In genomic region chr16:16213079-16213760, GRCm38 (mm10) we compare ENCODE assay signal across 8 mouse cellular contexts. TPM values are rescaled to one million over a fixed set of nuclear protein-coding genes. Genes with fewer than 3 reads are reported as not detected.
DNase-seq lines count a peak whose midpoint lies in the region; ATAC-seq and TF ChIP-seq lines count a peak whose summit lies in the region.

Gene Pkp2, plus strand, starts transcription at chr16:16213318.

- peaks cover 50% of the 10 kb centered on the region for H3K4me1 ChIP-seq in G1E (ENCODE audit: insufficient read depth, low read depth, low read length)
- no peaks in the 10 kb centered on the region for H3K4me1 ChIP-seq in brown adipose tissue, adult 24 weeks (ENCODE audit: control insufficient read depth, insufficient read depth, insufficient read length, low read length)
- no peaks in the 10 kb centered on the region for H3K4me1 ChIP-seq in forebrain, embryonic 11.5 days (replicated peaks; ENCODE audit: control insufficient read depth, insufficient read depth, low read length)
- H3K4me1 ChIP-seq in lung, adult 2 months (ENCODE audit: control insufficient read depth, insufficient read depth, low read length) = peaks cover 4% of the 10 kb centered on the region; the same call in 1 of the 2 replicates
- H3K4me1 ChIP-seq in olfactory bulb, adult 2 months (ENCODE audit: control insufficient read depth, insufficient read depth, low read length) = peaks cover 7% of the 10 kb centered on the region

- under 1% methylated on average over 47 of the region's 59 CpGs for WGBS in forebrain, embryonic 11.5 days
- WGBS in lung, adult 2 months = 1% methylated on average over 59 of the region's 59 CpGs
- WGBS in olfactory bulb, adult 2 months = under 1% methylated on average over 52 of the region's 59 CpGs

- peaks cover 9% of the 10 kb centered on the region for H3K36me3 ChIP-seq in G1E (replicated peaks)
- H3K36me3 ChIP-seq in forebrain, embryonic 11.5 days (ENCODE audit: control insufficient read depth, insufficient read depth, low read length) = no peaks in the 10 kb centered on the region

- peak within 1 kb of the TSS; percentile 97 for H3K4me3 ChIP-seq in G1E (ENCODE audit: low read depth, low read length)
- peak within 1 kb of the TSS; percentile 74 for H3K4me3 ChIP-seq in brown adipose tissue, adult 24 weeks (ENCODE audit: insufficient read depth, low read depth, low read length)
- peak within 1 kb of the TSS; percentile 63 for H3K4me3 ChIP-seq in forebrain, embryonic 11.5 days (ENCODE audit: low read depth, low read length)
- peak within 1 kb of the TSS; percentile 37 for H3K4me3 ChIP-seq in lung, adult 2 months (replicated peaks; ENCODE audit: extremely low read depth, low read depth, low read length)
- H3K4me3 ChIP-seq in olfactory bulb, adult 2 months (ENCODE audit: insufficient read depth, low read depth, low read length) = peak within 1 kb of the TSS; percentile 80

- TF ChIP-seq POLR2A in lung, adult 2 months (IDR thresholded peaks at IDR 0.05; ENCODE audit: borderline replicate concordance, extremely low read depth, low read depth, low read length) = peak; percentile 48; the same call in 1 of the 2 replicates
- TF ChIP-seq POLR2A in olfactory bulb, adult 2 months (IDR thresholded peaks at IDR 0.05; ENCODE audit: insufficient read depth, low read depth, low read length) = no peak

- H3K27ac ChIP-seq in brown adipose tissue, adult 24 weeks (replicated peaks; ENCODE audit: low read depth, low read length) = 0 out of 2 replicates have a peak within 1 kb of the TSS, but pooled peaks have one; percentile 23
- no peak within 1 kb of the TSS for H3K27ac ChIP-seq in forebrain, embryonic 11.5 days (ENCODE audit: low read depth, low read length)
- H3K27ac ChIP-seq in olfactory bulb, adult 2 months (ENCODE audit: insufficient read depth, low read depth, low read length) = no peak within 1 kb of the TSS

- H3K9me3 ChIP-seq in G1E (replicated peaks) = no peaks in the 10 kb centered on the region
- no peaks in the 10 kb centered on the region for H3K9me3 ChIP-seq in forebrain, embryonic 11.5 days (ENCODE audit: control insufficient read depth, low read length)

- H3K4me2 ChIP-seq in forebrain, embryonic 11.5 days (ENCODE audit: low read depth, low read length, severe bottlenecking) = peak within 1 kb of the TSS; percentile 99

- H3K27me3 ChIP-seq in G1E (ENCODE audit: insufficient read depth, low read length) = no peaks in the 10 kb centered on the region; the same call in 1 of the 2 replicates
- H3K27me3 ChIP-seq in forebrain, embryonic 11.5 days (ENCODE audit: control insufficient read depth, insufficient read depth, low read length) = peaks cover 13% of the 10 kb centered on the region

- peak within 1 kb of the TSS; percentile 43; the same call in 1 of the 2 replicates for H3K9ac ChIP-seq in forebrain, embryonic 11.5 days (ENCODE audit: low read length)

- peak; percentile 87 for ATAC-seq in G1E (ENCODE audit: extremely low read depth, insufficient number of reproducible peaks, low FRiP score, poor library complexity, severe bottlenecking)
- ATAC-seq in forebrain, embryonic 11.5 days (replicated peaks; ENCODE audit: low FRiP score) = peak; percentile 98

- TF ChIP-seq CTCF in G1E (IDR thresholded peaks at IDR 0.05; ENCODE audit: low read depth, low read length) = no peak
- TF ChIP-seq CTCF in lung, adult 2 months (IDR thresholded peaks at IDR 0.05; ENCODE audit: insufficient read depth, low read length) = no peak
- no peak for TF ChIP-seq CTCF in olfactory bulb, adult 2 months (IDR thresholded peaks at IDR 0.05; ENCODE audit: insufficient read depth, low read depth, low read length)

- intact Hi-C loops in heart, postnatal 10 days (cut with DNase I) = no loop called here

- DNase-seq in G1E (ENCODE audit: low spot score) = peak; percentile 82
- DNase-seq in forebrain, embryonic 11.5 days (ENCODE audit: low spot score) = peak; percentile 92
- peak; percentile 77 to 81 for DNase-seq in heart, postnatal 10 days
- peak; percentile 90 to 91 for DNase-seq in kidney, postnatal 36 days
- peak; percentile 76 for DNase-seq in lung, adult 2 months
- DNase-seq in thymus, postnatal 4 days = peak; percentile 67

RNA-seq across cellular contexts. Expression of gene Pkp2, which starts in this region (rescaled TPM):
- total RNA-seq in G1E (2014; fragmentation: Nextera tagmentation) (15.4 and 19.6 TPM in 2 replicates), G1E (2017) (19.5 and 19.8 TPM in 2 replicates)
- 12.1 and 16.8 TPM in 2 replicates for polyA plus RNA-seq in G1E (2012)
- polyA plus RNA-seq in brown adipose tissue, adult 24 weeks (2012; ENCODE audit: insufficient read depth, insufficient read length, missing spikeins) = 10.1 and 15.1 TPM in 2 replicates
- polyA plus RNA-seq in forebrain, embryonic 11.5 days (2014; fragmentation: Nextera tagmentation; extraction: Ambion mirVana) = 4.0 and 4.4 TPM in 2 replicates
- 100 to 1,000 TPM; 118 to 162 TPM for total RNA-seq in heart, postnatal 10 days (2021)
- polyA plus RNA-seq in lung, adult 2 months (2012; rRNA removed) = 24.9 and 30.3 TPM in 2 replicates
- not detected in 2 replicates for polyA plus RNA-seq in olfactory bulb, adult 2 months (2012; ENCODE audit: insufficient read depth, insufficient read length, low replicate concordance, missing spikeins)

Comparison
In these comparisons a context has a peak if more than half of its experiments do, and no peak if none do; other contexts are left out.
1. RNA of gene Pkp2 (total RNA-seq): 118 to 162 TPM in heart, postnatal 10 days; 15.4 to 19.8 TPM in G1E; every median in the first group is over 4 times any median in the second.
2. H3K4me3 ChIP-seq: peak in every context shown above with its lines; median percentile 97 in G1E; 80 in olfactory bulb, adult 2 months; 74 in brown adipose tissue, adult 24 weeks; 63 in forebrain, embryonic 11.5 days; 37 in lung, adult 2 months.
3. Peak in every context shown above with its lines, with median percentiles within 50 percentile points of each other: DNase-seq.